Mouse (Mus musculus) lung, postnatal 36 days (tissue): ENCODE results near the gene Efcab14.

Experiments used
- DNase-seq: peaks from one replicate; pipeline ENCODE4 v3.0.0; 2022; ENCODE audit warnings: mixed read lengths

Efcab14 gene

DNA sequence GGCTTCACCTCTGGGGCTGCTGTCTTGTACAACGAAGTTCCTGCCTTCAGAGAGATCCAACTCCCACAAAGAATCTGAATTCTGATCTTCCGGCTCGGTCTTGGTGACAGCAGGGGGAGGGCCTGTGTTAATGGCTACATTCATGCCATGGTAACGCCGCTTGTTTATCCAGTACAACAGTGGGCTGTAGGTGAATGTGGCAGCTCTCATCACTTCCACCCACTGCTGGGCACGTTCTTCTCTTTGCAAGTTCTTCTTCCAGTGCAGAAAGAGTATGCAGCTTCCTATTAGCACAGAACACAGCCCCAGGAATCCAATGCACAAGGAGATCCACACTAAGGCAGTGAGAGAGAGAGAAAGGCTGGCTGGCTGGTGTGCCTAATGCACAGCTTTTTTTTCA, 42.7 kb downstream of the Efcab14 start:
- no peak for DNase-seq

DNA sequence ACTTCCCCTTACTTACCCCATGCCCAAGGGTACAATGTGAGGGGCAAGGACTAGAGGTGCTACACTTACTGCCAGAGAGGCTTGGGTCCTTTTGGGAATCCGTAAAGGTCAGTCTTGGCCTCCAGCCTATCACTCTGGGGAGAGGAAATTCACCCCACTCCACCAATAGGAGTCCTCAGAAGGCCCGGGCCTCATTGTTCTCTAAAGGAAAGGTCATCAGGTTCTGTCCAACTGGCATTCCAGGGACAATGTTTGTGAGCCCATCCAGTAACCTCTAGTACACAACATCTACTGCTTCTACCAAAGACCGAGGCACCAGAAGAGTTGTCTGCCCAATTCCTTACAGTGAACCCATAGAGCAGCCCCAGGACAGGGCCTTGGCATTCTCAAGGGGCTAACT, 43.4 kb downstream of the Efcab14 start, which contains the start of gene Tex38:
Gene Tex38, minus strand, starts transcription at position 101 of the 400 bp plus-strand sequence.
- no peak for DNase-seq

DNA sequence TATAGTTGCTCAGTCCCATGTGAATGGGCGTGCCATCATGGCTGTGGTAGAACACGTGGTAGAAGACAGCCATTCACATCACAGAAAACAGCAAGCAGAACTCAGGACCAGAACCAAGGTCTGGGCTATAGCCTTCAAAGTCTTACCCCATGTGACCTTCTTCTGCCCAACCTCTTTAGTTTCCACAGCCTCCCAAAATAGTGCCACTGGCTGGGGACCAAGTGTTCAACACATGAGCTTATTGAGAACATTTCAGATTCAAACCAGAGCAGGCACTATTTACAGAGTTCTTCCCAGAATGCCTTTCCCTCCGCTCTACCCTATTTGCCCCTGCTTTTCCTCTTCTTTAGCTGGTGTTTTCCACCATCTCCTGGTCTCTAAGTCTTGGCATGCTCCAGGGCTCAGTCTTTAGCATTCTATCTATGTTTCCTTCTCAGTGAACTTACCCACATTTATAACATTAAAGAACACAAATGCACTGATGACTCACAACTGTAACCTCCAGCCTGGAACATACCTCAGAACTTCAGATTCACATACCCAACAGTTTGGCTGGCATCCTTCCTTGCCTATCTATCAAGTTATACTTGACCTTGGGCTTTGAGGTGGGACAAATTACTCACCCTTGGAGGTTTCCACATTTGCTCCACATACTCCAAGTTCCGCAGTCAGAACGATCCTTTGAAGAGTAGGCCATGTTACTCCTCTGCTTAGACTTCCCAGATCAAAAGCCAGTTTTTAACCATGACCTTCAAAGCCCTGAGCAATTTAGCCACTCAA, 44.7 kb downstream of the Efcab14 start:
- no peak for DNase-seq

DNA sequence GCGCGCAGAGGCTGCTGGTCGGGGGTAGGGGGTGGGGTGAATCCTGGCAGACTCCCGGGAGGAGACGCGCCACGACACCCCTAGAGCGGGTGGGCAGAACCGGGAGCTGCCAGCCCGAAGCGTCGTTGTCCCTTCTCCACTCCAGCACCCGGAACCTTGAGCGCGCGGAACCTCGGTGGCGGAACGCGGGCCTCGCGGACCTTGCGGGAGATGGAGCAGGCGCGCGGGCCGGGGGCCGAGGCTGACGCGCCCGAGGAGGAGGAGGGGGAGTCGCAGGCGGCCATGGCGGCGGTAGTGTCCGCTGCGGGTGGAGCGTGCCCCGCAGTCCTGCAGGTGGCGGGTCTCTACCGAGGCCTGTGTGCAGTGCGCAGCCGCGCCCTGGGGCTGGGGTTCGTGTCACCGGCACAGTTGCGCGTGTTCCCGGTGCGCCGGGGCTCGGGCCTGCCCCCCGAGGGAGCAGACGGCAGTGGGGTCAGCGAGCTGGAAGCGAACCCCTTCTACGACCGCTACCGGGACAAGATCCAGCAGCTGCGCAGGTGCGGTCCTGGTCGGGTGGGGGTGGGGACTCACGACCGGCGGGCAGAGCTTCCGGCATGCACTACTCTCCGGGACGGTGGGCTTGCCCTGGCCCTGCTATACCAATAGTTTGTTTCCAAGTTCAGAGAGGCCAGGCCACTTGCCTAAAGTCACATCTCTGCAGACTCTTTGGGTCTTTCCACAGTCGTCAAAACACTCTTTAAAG, 47.4 kb downstream of the Efcab14 start, which contains the start of gene Atpaf1:
Gene Atpaf1, plus strand, starts transcription at position 44 of the 742 bp plus-strand sequence.
- DNase-seq: peak; percentile 64

DNA sequence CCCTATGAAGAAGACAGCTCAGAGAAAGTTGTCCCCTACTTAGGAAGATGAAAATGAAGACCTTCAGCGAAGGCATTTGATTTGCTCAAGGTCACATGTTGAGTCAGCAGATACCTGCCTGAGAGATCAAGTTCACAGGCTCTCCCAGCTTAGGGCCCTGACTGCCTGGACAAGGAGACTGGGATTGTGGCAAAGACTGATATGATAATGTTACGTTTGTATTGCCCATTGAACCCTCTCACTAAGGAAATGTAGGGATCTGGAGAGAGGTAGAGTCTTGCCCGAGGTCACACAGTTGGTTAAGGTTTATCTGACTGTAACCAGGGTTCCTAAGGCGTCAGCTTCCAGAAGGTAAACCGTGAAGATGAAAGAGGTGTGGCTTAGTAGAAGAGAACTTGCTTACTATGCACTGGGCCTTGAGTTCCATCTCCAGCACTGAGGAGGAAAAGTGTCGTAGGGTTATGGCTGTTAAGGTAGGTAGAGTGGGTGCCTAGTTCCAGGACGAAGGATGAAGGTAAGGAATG, 48.0 kb downstream of the Efcab14 start:
- DNase-seq: peak; percentile 9

DNA sequence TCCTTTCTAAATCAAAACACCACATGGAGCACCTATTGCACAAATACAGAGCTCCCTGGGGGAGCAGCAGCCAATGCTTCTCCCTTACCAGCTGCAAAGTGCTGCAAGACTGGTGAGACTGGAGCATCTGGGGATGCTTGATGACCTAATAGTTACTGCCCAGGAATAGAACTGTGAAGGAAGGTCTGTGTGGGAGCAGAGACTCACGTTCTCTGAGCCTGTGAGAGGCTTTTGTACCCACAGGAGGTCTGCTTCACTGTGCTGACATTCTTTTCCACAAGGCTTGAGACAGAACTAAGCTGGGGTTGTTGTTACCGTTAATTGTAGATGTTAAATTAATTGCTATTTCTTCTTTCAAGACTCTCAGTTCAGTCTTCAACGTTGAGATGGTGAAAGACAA, 53.3 kb downstream of the Efcab14 start:
- no peak for DNase-seq

DNA sequence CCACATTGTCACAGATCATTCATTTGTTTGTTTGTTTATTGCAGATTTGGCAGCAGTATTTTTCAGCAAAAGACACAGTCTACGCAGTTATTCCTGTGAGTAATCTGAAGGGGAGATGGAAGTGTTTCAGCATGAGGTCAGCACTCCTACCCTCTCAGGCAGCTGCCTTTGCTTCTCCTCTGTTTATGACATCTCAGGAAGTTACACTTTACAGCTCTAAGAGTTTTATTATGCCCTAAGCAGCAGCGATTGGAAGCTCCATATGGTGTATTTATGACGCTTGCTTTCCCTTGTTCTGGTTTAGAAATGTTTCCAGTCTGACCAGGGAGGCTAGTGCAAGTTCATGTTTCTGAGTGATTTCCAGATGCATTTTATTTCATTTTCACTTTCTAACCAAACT, 57.8 kb downstream of the Efcab14 start:
- DNase-seq: no peak

DNA sequence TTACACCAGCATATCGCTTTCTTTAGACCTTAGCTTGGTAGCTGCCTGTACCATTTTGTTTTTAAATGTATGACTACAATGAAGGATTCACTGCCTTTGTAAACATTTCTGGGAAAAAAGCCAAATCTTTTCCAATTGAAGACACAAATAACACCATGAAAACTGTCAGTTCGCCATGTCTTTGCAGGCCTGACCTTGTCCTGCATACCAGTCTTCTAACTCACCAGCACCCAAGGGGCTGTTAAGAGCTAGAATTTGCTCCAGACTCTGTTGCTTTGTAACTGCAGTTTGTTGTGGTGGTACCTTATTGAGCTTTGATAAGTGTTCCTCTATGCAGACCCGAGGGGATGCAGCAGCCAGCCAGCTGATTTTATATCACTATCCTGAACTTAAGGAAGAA, 62.4 kb downstream of the Efcab14 start:
- DNase-seq: no peak

DNA sequence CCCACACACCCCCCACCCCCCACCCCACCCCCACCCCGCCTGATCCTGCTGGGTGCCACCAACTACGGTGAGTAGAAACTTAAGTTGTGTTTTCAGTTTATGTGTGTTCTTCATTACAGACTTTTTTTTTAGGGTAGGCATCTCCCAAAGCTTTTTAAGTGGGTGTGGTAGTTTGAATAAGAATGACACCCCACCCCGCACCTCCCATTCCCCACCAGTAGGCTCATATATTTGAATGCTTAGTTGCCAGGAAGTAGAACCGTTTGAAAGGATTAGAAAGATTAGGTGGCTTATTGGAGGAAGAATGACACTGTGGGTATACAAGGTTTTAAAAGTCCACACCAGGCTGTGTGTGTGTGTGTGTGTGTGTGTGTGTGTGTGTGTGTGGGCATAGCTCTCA, 74.8 kb downstream of the Efcab14 start:
- DNase-seq: no peak

DNA sequence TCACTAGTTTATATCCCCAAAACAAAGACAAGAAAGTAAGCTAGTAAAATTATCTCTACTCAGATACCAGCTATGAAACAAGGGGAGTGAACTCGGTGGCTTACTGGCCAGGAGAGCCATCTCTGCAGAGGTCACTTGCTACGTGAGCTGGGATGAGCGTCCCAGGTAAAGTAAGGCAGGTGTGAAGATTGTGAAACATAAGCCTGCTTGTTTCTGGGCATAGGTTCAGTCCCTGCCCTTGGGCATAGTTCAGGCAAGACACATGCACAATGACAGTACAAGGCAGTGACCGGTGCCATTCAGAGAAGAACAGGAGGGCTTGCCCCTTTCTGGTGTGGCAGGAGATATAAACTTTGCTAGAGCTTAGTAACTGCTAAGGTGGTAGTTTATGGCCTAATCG, 78.1 kb downstream of the Efcab14 start:
- no peak for DNase-seq

DNA sequence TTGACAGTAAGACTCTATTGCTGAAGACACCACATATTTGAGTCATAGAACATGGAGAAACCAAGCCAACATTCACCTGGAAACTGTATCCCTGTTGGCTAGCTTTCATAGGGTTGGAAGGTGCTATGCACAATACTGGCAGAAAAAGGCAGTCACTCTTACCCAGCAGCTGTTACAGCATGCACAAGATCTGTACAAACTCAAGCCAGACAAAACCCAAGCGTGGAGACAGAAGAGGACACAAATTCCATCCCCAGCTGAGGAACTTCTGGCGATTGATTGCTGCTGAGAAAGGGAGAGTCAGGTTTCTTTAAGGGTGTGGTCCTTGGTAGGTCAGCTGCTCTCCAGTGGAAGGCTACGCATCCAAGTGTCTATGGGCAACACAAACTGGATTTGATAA, 82.7 kb downstream of the Efcab14 start:
- no peak for DNase-seq

DNA sequence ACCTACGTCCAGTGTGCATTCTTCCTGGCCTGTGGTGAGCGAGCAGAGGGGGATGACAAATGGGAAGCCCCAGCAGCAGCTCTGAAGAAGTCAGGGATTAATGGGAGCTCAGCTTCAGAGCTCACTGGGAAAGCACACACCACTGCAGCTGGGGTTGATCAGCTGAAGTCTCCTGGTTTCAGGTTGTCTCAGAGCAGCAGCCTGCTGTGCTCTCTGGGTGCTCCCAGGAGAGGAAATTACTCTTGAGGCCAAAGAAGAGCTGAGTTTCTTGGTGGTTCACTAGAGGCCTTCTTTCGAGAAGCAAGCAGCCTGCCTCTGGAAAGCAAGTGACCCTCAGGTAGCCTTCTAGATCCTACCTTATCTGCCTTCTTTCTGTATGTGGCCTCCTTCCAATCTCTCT, 83.4 kb downstream of the Efcab14 start:
- no peak for DNase-seq

DNA sequence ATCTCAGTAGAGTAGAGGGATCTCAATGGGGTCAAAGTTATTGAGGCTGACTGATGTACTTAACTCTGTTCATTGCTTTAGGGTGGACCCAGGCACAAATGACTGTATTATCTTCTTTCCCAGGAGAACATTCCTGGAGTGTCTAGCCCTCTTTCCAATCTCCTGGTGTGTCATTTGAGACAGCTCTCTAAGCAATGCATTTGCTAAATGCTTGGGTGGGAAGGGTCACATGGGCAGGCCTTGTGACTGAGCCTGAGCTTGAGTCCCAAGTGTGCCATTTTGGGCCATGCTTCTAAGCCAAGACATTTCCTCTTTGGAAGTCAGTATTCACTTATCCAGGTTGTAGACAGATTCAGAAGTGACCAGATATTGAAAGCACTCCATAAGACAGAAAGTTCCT, 83.9 kb downstream of the Efcab14 start:
- DNase-seq: no peak

DNA sequence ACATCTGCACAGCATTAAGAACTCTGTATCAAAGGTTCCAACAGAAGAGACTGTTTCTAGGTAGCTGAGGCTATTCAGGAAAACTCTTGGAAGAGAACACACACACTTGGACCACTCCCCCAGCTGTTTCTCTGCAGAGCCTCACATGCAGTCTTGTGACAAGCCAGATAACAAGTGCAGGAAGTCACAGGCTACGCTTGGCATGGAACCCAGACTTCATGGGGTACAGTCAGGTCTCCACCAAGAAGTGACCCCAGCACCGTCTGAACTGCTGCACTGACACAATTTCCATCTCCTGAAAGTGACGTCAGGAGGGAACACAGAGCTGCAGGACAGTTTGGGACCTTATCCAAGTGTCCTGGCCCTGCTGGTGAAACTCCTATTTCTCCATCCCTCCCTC, 84.4 kb downstream of the Efcab14 start:
- DNase-seq: peak; percentile 76

DNA sequence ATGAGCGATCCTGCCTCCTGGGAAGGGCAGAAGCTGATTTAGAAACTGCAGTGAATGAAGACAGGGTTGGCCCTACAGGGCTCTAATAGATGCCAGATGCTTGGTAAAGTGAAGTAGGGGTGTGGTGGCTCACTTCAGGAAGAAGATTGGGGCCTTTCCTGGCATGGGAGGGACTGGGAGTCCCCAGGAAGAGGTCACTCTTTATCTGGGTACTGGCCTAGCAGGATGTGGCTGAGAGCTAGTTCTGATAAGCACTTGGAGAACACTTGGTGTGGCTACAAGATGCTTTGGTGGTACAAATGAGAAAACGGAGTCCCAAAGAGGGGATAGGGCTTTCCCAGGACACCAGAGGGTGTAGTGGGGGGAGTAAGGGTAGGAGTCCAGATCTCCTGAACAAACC, 86.6 kb downstream of the Efcab14 start:
- DNase-seq: peak; percentile 61

DNA sequence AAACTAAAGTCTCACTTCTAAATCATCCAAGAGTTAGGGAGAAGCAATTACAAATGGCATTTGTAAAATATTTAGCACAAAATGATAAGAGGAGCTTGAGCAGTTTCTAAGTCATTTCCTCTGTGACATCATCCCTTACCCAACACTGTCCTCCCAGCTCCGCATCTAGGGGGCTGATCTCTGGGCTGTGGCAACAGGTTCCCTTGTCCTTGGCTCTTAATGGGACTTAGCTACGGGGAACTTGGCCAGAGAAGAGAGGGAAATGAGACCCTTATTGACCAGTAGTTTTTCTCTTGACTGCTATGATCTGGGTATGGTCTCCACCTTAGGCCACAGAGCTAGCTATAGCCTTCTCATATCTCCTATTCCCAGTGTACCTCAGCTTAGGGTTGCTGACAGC, 87.7 kb downstream of the Efcab14 start:
- DNase-seq: no peak
